Mouse (Mus musculus) testis, adult 2 months (tissue): ENCODE measurements around the gene Macrod1.

Experiments
- CTCF ChIP-seq: fragments of 200-500 bp; IDR thresholded peaks from 2 replicates; pipeline ENCODE4 v1.5.1; 2012; ENCODE audit warnings: low read depth, mild to moderate bottlenecking, inconsistent platforms, low read length, moderate library complexity; ENCODE audit not compliant: control insufficient read depth, insufficient read depth, insufficient replicate concordance
- POLR2A ChIP-seq: fragments of 200-500 bp; IDR thresholded peaks from 2 replicates; pipeline ENCODE4 v1.6.1; 2012; ENCODE audit warnings: low read depth, mild to moderate bottlenecking, inconsistent platforms, low read length, moderate library complexity; ENCODE audit not compliant: control insufficient read depth

DNA sequence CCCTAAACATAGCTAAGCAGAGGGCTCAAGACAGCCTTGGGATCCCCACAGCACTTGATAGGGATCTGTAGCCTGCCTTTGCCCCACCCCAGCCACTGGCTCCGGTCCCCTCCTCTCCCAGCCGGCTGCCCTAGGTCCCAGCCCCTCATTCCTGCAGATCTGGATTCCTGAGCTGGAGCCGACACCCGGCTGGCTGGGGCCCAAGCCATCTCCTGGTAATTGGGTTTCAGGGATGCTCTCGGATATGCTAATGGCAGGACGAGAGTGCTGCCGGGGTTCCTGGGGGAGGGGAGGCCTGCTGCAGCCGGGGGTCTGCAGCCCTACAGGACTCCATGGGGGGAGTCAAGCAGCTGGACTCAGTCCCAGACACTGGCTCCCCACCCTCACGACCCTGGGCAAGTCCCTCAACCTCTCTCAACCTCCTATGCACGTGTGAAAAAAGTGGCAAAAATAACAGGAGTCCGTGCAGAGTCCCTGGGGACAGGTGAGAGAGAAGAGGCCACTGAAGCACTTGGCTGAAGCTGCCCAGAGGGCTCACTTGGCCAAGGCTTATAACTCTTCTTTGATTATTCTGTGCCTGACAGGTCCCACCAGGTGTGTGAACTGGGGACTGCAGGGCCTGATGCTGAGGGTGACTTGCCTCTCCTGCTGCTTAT, 119.6 kb downstream of the Macrod1 start:
- no peak for TF ChIP-seq CTCF
- TF ChIP-seq POLR2A = no peak
